Mouse (Mus musculus) neural tube, embryonic 12.5 days (tissue): Measurements from ENCODE around the gene Sfmbt1. TPM values are rescaled to one million over a fixed set of nuclear protein-coding genes. Genes with fewer than 3 reads are reported as not detected.

Experiments
- ATAC-seq: fragments of 200-750 bp; cut with Nextera tagmentation; 2 replicates; pipeline ENCODE4 v1.8.0; 2017; ENCODE audit warnings: low read depth, mild to moderate bottlenecking, moderate TSS enrichment, moderate library complexity; ENCODE audit not compliant: low FRiP score
- H3K27ac ChIP-seq: fragments of 300-500 bp; sonication (generic); 2 replicates; pipeline ENCODE4 v1.5.1; 2016
- H3K27me3 ChIP-seq: fragments of 300-500 bp; sonication (generic); replicated peaks from 2 replicates; pipeline ENCODE4 v1.6.1; 2016; ENCODE audit warnings: mild to moderate bottlenecking
- H3K36me3 ChIP-seq: fragments of 300-500 bp; sonication (generic); 2 replicates; pipeline ENCODE4 v1.6.1; 2016; ENCODE audit warnings: mild to moderate bottlenecking
- H3K4me1 ChIP-seq: fragments of 300-500 bp; sonication (generic); 2 replicates; pipeline ENCODE4 v1.6.1; 2016
- H3K4me2 ChIP-seq: fragments of 300-500 bp; sonication (generic); replicated peaks from 2 replicates; pipeline ENCODE4 v1.6.1; 2016; ENCODE audit warnings: mild to moderate bottlenecking
- H3K4me3 ChIP-seq: fragments of 300-500 bp; sonication (generic); 2 replicates; pipeline ENCODE4 v1.5.1; 2016
- H3K9ac ChIP-seq: fragments of 300-500 bp; sonication (generic); 2 replicates; pipeline ENCODE4 v1.6.1; 2016; ENCODE audit warnings: mild to moderate bottlenecking
- H3K9me3 ChIP-seq: fragments of 300-500 bp; sonication (generic); 2 replicates; pipeline ENCODE4 v1.6.1; 2016; ENCODE audit warnings: mild to moderate bottlenecking
- WGBS: fragments of 180-500 bp; shearing (Covaris S2); methylation state at CpG from one replicate; pipeline ENCODE4 v1.1.7; 2016; 5-methylcytosine and 5-hydroxymethylcytosine counted together
- polyA plus RNA-seq: library from polyadenylated mRNA; unstranded; fragments of >200 nt; fragmentation: Nextera tagmentation; extraction: Ambion mirVana; gene quantifications from 2 replicates; pipeline ENCODE4 v1.2.1, GENCODE M21; 2016

Sfmbt1 gene
- polyA plus RNA-seq, 1 experiment from 2014 or later: 17.7 TPM

DNA sequence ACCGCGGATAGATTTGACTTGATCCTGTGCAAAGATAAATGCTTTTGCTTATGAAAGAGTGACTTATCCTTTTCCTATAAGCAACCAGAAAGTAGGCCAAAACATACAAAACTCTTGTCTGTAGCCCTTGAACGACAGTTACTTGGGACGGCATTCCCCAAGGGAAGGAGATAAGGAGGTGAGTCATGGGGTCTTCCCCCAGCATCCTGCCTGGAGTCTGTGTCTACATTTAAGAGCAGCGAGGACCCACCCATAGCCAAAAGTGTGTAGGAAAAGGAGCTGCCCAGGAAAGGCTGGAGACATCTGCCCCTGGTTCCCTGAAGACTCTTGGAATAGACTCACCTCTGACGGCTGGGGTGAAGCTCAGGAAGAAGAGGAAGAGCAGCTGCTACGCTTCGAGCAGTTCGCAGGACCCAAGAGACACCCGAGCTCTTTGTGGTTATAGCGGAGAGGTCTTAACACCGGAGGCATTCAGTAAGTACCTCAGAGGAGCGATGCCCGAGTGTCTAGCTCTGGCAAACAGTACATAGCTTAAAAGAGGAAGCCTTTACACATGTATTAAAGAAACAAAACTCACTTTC is 122.9 kb downstream of the Sfmbt1 start:
- Histone ChIP-seq H3K27ac (no peak overlapping the region), H3K4me1 (no peaks in the 10 kb centered on the region), H3K9ac (no peak overlapping the region), H3K36me3 (peaks cover 8% of the 10 kb centered on the region), H3K9me3 (no peaks in the 10 kb centered on the region), H3K4me2 (no peak overlapping the region), H3K27me3 (no peaks in the 10 kb centered on the region), H3K4me3 (no peak overlapping the region)
- ATAC-seq: no peak
- 93% methylated on average over 14 of the region's 14 CpGs for WGBS

DNA sequence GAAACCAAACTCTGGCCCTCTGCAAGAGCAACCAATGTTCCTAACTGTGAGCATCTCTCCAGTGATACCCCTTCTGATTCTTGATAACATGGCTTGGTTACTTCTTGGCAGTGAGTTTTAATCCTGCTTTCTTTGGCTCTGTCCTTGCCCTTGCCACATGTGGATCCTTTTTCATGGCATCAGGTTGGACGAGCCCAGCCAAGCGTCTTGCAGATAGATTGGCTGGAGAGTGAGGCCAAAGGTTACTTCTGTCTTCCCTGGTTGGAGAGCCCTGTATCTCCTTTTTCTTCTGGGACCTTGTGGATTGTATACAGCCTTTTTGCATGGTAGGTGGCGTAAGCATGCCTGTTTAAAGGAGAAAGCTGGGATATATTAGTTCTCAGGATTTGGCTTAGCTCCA is 129.1 kb downstream of the Sfmbt1 start:
- H3K27me3 ChIP-seq: no peaks in the 10 kb centered on the region
- no peaks in the 10 kb centered on the region for H3K4me1 ChIP-seq
- no peaks in the 10 kb centered on the region for H3K9me3 ChIP-seq
- no peak overlapping the region for H3K4me2 ChIP-seq
- H3K4me3 ChIP-seq: no peak overlapping the region
- no peak overlapping the region for H3K9ac ChIP-seq
- peaks cover under 1% of the 10 kb centered on the region; the same call in 1 of the 2 replicates for H3K36me3 ChIP-seq
- WGBS: 91% methylated on average over 3 of the region's 3 CpGs
- ATAC-seq: no peak
- H3K27ac ChIP-seq: no peak overlapping the region

DNA sequence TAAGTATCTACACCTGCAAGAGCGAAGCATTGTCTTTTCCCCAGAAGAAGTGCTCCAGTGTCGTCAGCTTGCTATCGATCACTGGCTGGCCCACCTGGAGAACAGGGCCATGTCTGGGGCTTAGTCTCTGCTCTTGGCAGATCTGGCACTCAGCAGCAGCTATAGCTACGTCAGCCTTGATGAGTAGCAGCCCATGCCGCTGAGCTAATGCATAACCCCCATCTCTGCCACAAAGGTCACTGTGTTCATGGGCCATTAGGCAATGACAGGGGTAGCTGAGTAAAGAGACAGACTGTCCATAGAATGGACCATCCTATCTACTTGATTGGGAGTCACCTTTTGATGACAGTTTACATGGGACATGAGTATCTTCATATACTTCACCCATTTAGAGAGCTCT is 135.9 kb downstream of the Sfmbt1 start:
- no peak for ATAC-seq
- 79% methylated on average over 5 of the region's 5 CpGs for WGBS
- H3K9me3 ChIP-seq: no peaks in the 10 kb centered on the region
- no peak overlapping the region for H3K27ac ChIP-seq
- no peak overlapping the region for H3K4me2 ChIP-seq
- no peak overlapping the region for H3K4me3 ChIP-seq
- H3K27me3 ChIP-seq: no peaks in the 10 kb centered on the region
- no peaks in the 10 kb centered on the region for H3K4me1 ChIP-seq
- no peak overlapping the region for H3K9ac ChIP-seq
- no peaks in the 10 kb centered on the region for H3K36me3 ChIP-seq

DNA sequence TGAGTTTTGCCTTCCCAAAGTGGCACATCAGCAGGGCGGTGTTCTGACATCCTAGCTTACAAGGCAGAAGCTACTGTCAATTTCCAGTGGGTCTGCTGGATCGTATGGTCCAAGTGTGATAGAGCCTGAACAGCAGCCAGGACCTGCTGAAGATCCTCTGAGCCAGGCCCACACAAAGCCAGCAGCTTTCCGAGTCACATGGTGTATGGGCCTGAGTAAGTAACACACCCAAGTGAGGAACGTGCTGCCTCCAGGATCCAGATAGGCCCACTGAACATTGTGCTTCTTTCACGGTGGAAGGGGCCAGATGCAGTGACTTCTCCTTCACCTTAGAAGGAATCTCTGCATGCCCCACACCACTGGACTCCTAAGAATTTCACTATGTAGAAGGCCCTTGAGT is 137.7 kb downstream of the Sfmbt1 start:
- 93% methylated on average over 5 of the region's 5 CpGs for WGBS
- H3K27me3 ChIP-seq: no peaks in the 10 kb centered on the region
- ATAC-seq: no peak
- no peak overlapping the region for H3K27ac ChIP-seq
- H3K36me3 ChIP-seq: no peaks in the 10 kb centered on the region
- no peak overlapping the region for H3K4me2 ChIP-seq
- H3K4me3 ChIP-seq: no peak overlapping the region
- H3K9ac ChIP-seq: no peak overlapping the region
- no peaks in the 10 kb centered on the region for H3K9me3 ChIP-seq
- no peaks in the 10 kb centered on the region for H3K4me1 ChIP-seq

DNA sequence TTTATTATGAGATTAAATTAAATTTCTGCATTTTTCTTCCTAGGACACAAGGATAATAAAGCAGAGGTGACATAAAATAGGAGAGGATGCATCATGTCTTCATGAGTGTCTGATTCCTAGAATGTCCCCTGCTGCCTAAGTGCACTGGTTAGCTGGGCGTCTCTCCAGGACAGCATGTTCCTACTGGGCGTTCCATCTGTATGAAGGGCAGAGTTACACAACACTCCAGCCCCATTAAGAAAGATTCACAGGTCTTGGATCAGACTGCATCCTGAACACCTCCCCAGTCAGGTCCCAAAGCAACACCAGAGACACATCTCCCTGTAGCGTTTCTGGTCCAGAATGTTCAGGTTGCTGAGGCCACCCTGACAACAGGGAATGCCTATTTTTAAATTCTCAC is 140.7 kb downstream of the Sfmbt1 start:
- no peaks in the 10 kb centered on the region for H3K27me3 ChIP-seq
- H3K27ac ChIP-seq: no peak overlapping the region
- no peak overlapping the region for H3K4me2 ChIP-seq
- H3K4me1 ChIP-seq: no peaks in the 10 kb centered on the region
- H3K9ac ChIP-seq: no peak overlapping the region
- WGBS: 92% methylated on average over 3 of the region's 3 CpGs
- H3K4me3 ChIP-seq: no peak overlapping the region
- H3K9me3 ChIP-seq: no peaks in the 10 kb centered on the region
- no peaks in the 10 kb centered on the region for H3K36me3 ChIP-seq
- ATAC-seq: no peak

DNA sequence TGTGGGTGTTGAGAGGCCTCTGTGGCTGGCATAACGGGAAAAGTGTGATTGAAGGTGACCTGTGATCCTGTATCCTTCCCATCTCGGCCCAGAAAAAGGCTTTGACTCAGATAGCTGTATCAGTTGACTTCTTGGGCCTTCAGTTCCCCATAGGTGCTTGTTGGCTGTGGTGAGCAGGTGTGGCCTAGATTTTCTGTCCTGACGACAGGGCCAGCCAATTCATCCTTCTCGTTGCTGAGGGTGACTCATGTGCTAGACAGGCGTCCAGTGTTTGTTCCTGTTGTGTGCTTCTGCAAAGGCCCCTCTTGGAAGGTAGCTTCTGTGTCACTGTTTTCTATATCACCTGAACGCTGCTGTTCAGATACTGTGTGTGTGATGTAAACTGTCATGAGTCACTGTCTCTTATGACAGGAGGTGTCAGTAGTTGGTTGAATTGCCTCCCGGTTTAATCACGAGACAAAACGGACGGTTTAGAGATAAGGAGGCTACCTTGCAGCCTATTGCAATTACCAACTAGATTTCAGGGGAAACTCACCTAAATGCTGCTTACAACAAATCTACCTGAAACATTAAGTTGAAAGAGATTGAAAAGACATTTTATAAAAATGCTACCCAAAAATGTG is 142.3 kb downstream of the Sfmbt1 start:
- H3K9ac ChIP-seq: no peak overlapping the region
- no peaks in the 10 kb centered on the region for H3K27me3 ChIP-seq
- no peak overlapping the region for H3K27ac ChIP-seq
- WGBS: 91% methylated on average over 10 of the region's 10 CpGs
- no peak overlapping the region for H3K4me2 ChIP-seq
- no peak for ATAC-seq
- no peaks in the 10 kb centered on the region for H3K9me3 ChIP-seq
- H3K36me3 ChIP-seq: no peaks in the 10 kb centered on the region
- no peaks in the 10 kb centered on the region for H3K4me1 ChIP-seq
- no peak overlapping the region for H3K4me3 ChIP-seq

DNA sequence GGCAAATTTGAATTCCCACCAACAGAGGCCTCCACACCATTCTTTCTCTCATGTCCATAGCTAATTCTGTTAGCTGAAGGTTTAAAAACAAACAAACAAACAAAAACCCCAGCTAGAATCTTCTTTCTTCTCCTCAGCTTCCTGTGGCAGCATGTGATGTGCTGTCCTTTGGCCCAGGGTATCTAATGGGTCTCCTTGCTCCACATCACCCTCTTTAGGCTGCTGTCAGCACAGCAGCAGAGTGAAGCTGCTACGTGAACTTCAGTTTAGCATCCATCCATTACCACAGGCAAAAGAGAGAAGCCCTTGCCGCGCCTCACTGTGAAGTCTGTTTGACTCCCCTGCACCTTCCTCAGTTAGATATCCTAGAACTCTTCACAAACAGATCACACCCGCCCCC is 143.3 kb downstream of the Sfmbt1 start:
- no peaks in the 10 kb centered on the region for H3K36me3 ChIP-seq
- H3K27ac ChIP-seq: no peak overlapping the region
- H3K4me2 ChIP-seq: no peak overlapping the region
- H3K4me1 ChIP-seq: no peaks in the 10 kb centered on the region
- H3K27me3 ChIP-seq: no peaks in the 10 kb centered on the region
- no peak overlapping the region for H3K9ac ChIP-seq
- H3K9me3 ChIP-seq: no peaks in the 10 kb centered on the region
- 80% methylated on average over 4 of the region's 4 CpGs for WGBS
- no peak overlapping the region for H3K4me3 ChIP-seq
- no peak for ATAC-seq

DNA sequence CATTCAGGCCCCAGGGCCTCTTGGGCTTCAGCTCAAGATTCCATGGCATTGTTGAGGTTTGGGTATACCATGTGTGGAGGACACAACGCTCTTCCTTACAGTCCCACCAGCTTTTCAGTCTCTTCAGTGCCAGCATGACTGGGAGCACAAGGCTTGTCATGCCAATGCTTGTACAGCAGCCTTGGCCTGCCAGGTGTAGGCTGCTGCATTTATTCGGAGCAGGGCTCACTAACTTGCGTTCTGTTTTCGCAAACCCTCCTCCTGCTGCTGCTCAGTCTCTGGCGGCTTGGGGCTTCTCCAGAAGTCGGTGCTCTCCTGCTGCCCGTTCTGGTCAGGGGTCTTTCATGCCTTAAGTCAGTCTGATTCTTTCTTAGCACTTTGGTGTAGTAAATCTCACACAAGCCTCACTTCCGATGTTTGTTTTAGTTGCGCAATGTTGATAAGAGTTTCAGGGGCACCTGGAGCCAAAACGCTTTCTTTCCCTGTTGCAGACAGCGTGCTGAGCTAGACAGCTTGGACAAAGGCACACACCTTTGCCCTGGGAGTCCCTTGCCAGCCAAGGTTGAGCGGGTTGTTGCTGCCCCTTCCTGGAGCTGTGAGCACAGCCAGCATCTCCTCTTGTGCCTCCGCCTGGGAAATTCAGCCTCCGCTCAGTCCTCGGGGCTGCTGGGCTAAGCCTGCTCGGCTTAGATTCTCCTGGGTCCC is 146.9 kb downstream of the Sfmbt1 start:
- Histone ChIP-seq H3K4me1 (no peaks in the 10 kb centered on the region), H3K4me2 (no peak overlapping the region), H3K9ac (no peak overlapping the region), H3K9me3 (no peaks in the 10 kb centered on the region), H3K4me3 (no peak overlapping the region), H3K36me3 (peaks cover 10% of the 10 kb centered on the region; the same call in 1 of the 2 replicates), H3K27ac (no peak overlapping the region), H3K27me3 (no peaks in the 10 kb centered on the region)
- 86% methylated on average over 16 of the region's 16 CpGs for WGBS
- ATAC-seq: no peak

DNA sequence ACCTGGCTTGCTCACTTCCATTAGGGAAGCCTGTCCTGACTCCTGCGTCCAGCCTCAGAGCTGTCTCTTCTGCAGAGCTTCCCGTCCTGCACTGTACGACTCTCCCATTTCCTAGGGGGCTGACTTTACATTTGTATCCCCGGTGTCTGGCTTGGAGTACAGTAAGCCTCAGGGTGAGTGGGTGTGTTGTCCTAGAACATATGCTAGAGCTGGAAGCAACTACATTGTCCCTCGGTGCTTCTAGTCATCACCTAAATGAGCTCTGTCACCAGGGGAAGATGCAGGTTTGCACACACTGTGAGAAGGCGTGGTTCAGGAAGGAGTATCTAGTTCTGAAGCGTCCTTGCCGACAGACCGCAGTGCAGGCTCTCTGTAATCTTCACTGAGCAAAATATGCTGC is 147.7 kb downstream of the Sfmbt1 start:
- H3K4me2 ChIP-seq: no peak overlapping the region
- no peak overlapping the region for H3K9ac ChIP-seq
- peaks cover 10% of the 10 kb centered on the region; the same call in 1 of the 2 replicates for H3K36me3 ChIP-seq
- H3K27ac ChIP-seq: no peak overlapping the region
- H3K9me3 ChIP-seq: no peaks in the 10 kb centered on the region
- H3K4me3 ChIP-seq: no peak overlapping the region
- no peak for ATAC-seq
- H3K4me1 ChIP-seq: no peaks in the 10 kb centered on the region
- WGBS: 88% methylated on average over 9 of the region's 9 CpGs
- H3K27me3 ChIP-seq: no peaks in the 10 kb centered on the region

DNA sequence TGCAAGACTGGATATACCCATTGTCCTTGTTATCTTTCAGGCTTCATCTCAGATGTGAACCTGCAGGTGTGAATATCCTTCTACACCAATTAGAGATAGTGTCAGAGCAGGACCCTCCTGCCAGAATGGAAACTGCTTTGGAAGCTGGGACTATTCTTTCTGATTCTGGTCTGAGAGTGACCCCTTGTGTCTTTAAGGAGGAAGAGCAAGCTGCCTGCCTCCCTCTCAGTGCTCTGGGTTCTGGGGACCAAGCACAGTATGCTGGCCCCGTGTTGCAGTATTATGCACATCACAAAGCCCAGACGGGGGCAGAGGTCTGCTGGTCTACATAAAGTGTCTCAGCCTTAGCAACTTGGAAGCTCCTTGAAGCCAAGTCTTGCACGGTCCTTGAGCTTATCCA is 150.7 kb downstream of the Sfmbt1 start:
- no peaks in the 10 kb centered on the region for H3K27me3 ChIP-seq
- no peak overlapping the region for H3K4me3 ChIP-seq
- no peak for ATAC-seq
- no peaks in the 10 kb centered on the region for H3K9me3 ChIP-seq
- no peaks in the 10 kb centered on the region for H3K4me1 ChIP-seq
- WGBS: 68% methylated on average over 3 of the region's 3 CpGs
- H3K9ac ChIP-seq: no peak overlapping the region
- H3K36me3 ChIP-seq: peaks cover 14% of the 10 kb centered on the region; the same call in 1 of the 2 replicates
- no peak overlapping the region for H3K4me2 ChIP-seq
- no peak overlapping the region for H3K27ac ChIP-seq

DNA sequence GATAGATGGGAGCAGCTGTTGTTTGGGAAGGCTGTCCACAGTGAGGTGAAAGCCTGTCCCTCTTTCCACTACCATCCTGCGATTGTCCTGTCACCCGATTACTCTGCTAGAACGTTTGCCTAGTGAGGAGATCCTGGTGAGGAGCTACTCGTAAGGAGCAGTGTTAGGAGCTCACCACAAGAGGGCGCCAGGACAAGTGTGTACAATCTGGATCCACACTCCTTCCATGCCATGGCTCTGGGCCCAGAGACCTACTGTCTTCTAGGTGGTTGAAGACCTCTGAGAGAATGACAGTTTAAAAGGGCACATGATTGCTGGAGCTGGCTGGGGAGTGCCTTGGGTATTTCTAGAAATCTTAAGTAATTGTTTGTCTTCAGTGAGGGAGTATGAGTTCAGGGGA is 152.4 kb downstream of the Sfmbt1 start:
- H3K4me1 ChIP-seq: no peaks in the 10 kb centered on the region
- no peak for ATAC-seq
- no peaks in the 10 kb centered on the region for H3K9me3 ChIP-seq
- no peaks in the 10 kb centered on the region for H3K27me3 ChIP-seq
- no peak overlapping the region for H3K9ac ChIP-seq
- peaks cover 14% of the 10 kb centered on the region for H3K36me3 ChIP-seq
- H3K4me2 ChIP-seq: no peak overlapping the region
- H3K27ac ChIP-seq: no peak overlapping the region
- 31% methylated on average over 5 of the region's 5 CpGs for WGBS
- H3K4me3 ChIP-seq: no peak overlapping the region

DNA sequence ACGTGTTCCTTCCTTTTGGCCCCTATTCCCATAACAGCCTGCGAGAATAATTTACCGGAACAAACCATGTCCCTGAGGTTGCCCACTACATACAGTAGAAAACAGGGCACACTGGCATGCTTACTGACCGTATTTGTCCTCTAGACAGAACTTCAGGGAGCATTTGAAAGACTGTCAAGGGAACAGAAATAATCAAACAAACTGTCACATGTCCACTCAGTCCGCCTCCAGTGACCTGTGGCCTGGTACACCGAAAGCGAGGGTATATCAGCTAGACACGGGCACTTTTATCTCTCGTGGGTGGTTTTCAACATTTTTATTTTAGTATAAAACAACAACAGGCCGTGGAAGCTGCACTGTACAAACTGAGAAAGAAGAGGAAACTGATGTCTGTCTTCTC is 154.2 kb downstream of the Sfmbt1 start:
- Histone ChIP-seq H3K4me2 (no peak overlapping the region), H3K4me3 (no peak overlapping the region), H3K36me3 (peaks cover 21% of the 10 kb centered on the region), H3K27me3 (no peaks in the 10 kb centered on the region), H3K27ac (no peak overlapping the region), H3K9me3 (no peaks in the 10 kb centered on the region), H3K4me1 (no peaks in the 10 kb centered on the region), H3K9ac (no peak overlapping the region)
- no peak for ATAC-seq
- WGBS: 92% methylated on average over 10 of the region's 10 CpGs

DNA sequence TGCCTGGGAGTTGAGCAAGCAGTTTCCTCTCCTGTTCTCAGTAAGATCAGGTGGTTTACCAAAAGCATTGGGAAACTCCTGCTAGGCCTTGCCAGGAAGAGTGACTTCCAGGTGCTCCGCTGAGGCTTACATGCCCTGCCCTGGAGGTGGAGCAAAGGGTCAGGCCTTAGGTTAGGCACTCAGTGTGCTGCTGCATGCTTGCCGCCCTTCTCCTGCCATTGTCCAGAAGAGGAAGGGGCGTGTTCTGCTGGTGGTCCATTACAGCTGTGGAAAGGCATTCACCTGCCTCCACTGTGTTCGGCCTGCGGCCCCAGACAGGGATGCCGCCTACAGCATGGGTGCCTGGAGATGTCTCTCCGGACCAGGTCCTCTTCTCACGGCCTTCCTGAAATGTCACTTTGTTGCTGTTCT is 154.7 kb downstream of the Sfmbt1 start:
- Histone ChIP-seq H3K4me3 (no peak overlapping the region), H3K4me1 (no peaks in the 10 kb centered on the region), H3K27ac (no peak overlapping the region), H3K9ac (no peak overlapping the region), H3K27me3 (no peaks in the 10 kb centered on the region), H3K4me2 (no peak overlapping the region), H3K36me3 (peaks cover 21% of the 10 kb centered on the region), H3K9me3 (no peaks in the 10 kb centered on the region)
- 75% methylated on average over 8 of the region's 8 CpGs for WGBS
- ATAC-seq: no peak
